Mouse (Mus musculus) cortical plate, adult 2 months (tissue): Measurements from ENCODE around the gene Spata5. TPM values are rescaled to one million over a fixed set of nuclear protein-coding genes. Genes with fewer than 3 reads are reported as not detected.

Experiments used
- H3K27ac ChIP-seq: fragments of 200-500 bp; 2 replicates; pipeline ENCODE4 v1.5.1; 2012; ENCODE audit warnings: low read length, control low read depth, inconsistent platforms; ENCODE audit not compliant: insufficient read depth
- H3K4me1 ChIP-seq: fragments of 200-500 bp; 2 replicates; pipeline ENCODE4 v1.6.1; 2011; ENCODE audit warnings: low read length; ENCODE audit not compliant: control insufficient read depth, insufficient read depth
- H3K4me3 ChIP-seq: fragments of 200-500 bp; 2 replicates; pipeline ENCODE4 v1.5.1; 2011; ENCODE audit warnings: mild to moderate bottlenecking, low read length, control low read depth; ENCODE audit not compliant: insufficient read depth
- CTCF ChIP-seq: fragments of 200-500 bp; IDR thresholded peaks from 2 replicates; pipeline ENCODE4 v1.5.1; 2011; ENCODE audit warnings: mild to moderate bottlenecking, control low read depth, low read length; ENCODE audit not compliant: insufficient read depth; ENCODE audit errors: extremely low read depth
- POLR2A ChIP-seq: fragments of 200-500 bp; IDR thresholded peaks from 2 replicates; pipeline ENCODE4 v1.6.1; 2011; ENCODE audit warnings: mild to moderate bottlenecking, low read length, control low read depth; ENCODE audit not compliant: insufficient read depth; ENCODE audit errors: extremely low read depth
- polyA plus RNA-seq: library from polyadenylated mRNA; depleted of rRNA; stranded (reverse); fragments of >200 nt; gene quantifications from 2 replicates; pipeline ENCODE4 v1.2.3, GENCODE M21; 2012

Spata5 gene
- polyA plus RNA-seq, 1 experiment: 6.4 TPM

GRCm38 (mm10) chr3:37546351-37546750 is 126.7 kb downstream of the Spata5 start:
- TF ChIP-seq CTCF (no peak), POLR2A (no peak)
- Histone ChIP-seq H3K27ac (no peak overlapping the region), H3K4me1 (no peaks in the 10 kb centered on the region), H3K4me3 (no peak overlapping the region)

DNA sequence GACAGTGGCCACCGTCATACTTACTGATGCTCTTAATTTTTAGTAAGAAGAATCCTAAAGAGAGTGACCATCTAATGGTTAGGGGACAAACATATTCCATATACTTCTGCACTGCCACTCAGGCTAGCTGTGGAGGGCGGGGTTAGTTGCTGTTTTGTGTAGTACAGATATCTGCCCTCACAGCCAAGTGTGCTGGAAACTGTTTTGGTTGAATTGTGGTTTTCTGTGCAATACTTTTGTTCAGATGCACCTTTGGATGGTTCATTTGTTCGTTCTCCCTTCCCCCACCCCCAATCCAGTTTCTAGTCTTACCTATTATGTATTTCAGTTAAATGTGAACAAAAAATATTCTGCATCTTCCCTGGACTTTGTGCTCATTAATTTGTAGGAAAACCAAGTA is 130.5 kb downstream of the Spata5 start:
- TF ChIP-seq CTCF: no peak
- TF ChIP-seq POLR2A: no peak
- Histone ChIP-seq H3K27ac (no peak overlapping the region), H3K4me1 (no peaks in the 10 kb centered on the region), H3K4me3 (no peak overlapping the region)

DNA sequence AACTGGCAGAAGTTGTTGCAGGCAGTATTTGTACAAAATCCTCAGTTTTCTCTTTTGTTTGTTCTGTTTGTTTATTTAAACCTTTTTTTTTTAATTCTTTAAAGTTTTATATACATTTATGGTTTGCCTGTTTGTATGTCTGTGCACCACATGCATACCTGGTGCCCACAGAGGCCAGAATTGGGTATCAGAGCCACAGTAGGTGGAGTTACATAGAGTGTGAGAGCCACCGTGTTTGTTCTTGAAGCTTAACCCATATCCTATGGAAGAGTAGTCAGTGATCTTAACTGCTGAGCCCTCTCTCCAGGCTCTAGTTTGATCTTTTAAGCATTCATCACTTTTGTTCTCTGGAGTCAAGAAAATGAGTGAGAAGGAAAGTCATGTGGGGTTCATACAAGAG is 130.9 kb downstream of the Spata5 start:
- Histone ChIP-seq H3K4me3 (no peak overlapping the region), H3K4me1 (no peaks in the 10 kb centered on the region), H3K27ac (no peak overlapping the region)
- TF ChIP-seq POLR2A (no peak), CTCF (no peak)

- TF ChIP-seq CTCF (no peak), POLR2A (no peak)
- H3K4me3 ChIP-seq: no peak overlapping the region
- H3K4me1 ChIP-seq: no peaks in the 10 kb centered on the region
- no peak overlapping the region for H3K27ac ChIP-seq
Measured at GRCm38 (mm10) chr3:37551486-37551885, 131.8 kb downstream of the Spata5 start.

DNA sequence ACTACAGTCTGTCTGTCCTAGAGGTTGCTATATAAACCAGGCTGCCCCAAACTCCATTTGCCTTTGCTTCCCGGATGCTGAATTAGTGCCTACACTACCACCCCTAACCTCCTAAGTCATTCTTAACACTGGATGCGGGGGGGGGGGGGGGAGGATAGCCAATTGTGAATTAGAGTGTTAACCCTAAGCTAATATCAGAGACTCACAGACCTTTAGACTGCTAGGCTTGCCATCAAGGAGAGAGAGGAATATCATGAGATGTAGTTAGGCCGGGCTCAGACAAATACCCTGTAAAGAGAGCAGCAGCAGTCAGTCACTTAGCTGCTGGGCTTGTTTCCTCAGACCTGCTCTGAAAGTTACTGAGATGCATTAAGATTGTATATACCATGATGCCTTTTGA is 132.5 kb downstream of the Spata5 start:
- Histone ChIP-seq H3K27ac (no peak overlapping the region), H3K4me1 (no peaks in the 10 kb centered on the region)
- TF ChIP-seq POLR2A (no peak), CTCF (no peak)

DNA sequence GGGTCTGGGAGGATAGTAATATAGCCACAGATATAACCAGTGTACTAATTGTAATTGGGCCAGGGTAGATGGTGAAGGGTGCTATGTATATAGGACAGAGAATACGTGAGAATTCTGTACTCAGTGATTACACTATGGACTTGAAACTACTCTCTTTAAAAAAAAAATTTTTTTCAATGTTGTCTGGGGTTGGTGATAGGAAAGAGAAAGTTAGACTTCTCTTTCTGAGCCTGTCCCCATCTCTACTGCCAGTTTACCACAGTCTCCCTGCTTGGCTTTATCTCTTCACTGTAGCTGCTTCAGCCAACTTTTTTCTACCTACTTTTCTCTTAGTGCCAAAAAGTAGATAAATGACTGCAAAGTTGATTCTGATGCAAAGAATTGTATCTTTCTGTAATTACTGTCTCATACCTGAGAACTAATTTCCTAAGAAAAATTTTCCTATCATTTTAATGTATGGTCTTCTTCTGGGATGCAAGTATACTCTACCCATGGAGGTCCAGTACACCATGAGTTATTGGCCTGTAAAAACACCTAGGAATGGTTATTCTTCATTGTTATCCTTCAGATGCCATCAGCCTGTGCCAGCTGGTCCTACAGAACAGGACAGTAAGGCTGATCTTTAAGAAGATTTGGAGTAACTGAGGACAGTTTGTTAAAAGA is 133.8 kb downstream of the Spata5 start:
- H3K4me3 ChIP-seq: no peak overlapping the region
- no peak overlapping the region for H3K27ac ChIP-seq
- no peak for TF ChIP-seq POLR2A
- no peak for TF ChIP-seq CTCF
- H3K4me1 ChIP-seq: no peaks in the 10 kb centered on the region

More for the DNA sequence above, 132.5 kb downstream of the Spata5 start:
- H3K4me3 ChIP-seq: no peak overlapping the region

- H3K4me1 ChIP-seq: no peaks in the 10 kb centered on the region
- H3K4me3 ChIP-seq: no peak overlapping the region
- H3K27ac ChIP-seq: no peak overlapping the region; the same call in 1 of the 2 replicates
- TF ChIP-seq POLR2A (no peak), CTCF (no peak)
Measured at GRCm38 (mm10) chr3:37556412-37557113, 136.9 kb downstream of the Spata5 start.

- H3K4me3 ChIP-seq: no peak overlapping the region
- no peaks in the 10 kb centered on the region for H3K4me1 ChIP-seq
- H3K27ac ChIP-seq: no peak overlapping the region
- no peak for TF ChIP-seq POLR2A
- TF ChIP-seq CTCF: no peak
Measured at GRCm38 (mm10) chr3:37557741-37558479, 138.2 kb downstream of the Spata5 start.

GRCm38 (mm10) chr3:37559339-37559738 is 139.6 kb downstream of the Spata5 start:
- H3K4me1 ChIP-seq: no peaks in the 10 kb centered on the region
- H3K27ac ChIP-seq: no peak overlapping the region
- TF ChIP-seq POLR2A (no peak), CTCF (no peak)
- H3K4me3 ChIP-seq: no peak overlapping the region

DNA sequence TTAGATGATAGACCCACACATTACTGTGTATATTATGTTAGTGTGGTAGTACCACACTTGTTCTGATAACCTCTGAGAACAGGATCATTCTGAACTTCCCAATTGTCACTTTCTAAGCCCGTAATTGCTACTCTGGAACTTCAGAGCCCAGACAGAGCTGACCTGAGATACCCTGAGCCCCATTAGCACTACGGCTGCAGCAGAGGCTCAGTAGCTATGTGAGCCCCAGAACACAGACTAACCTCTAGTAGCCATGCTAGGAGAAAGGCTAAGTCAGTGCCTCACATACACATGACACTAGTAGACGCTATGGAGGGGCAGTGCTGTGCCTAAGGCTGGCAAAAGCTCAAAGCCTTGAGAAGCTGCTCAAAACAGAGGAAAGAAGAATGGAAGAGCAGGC is 141.8 kb downstream of the Spata5 start:
- Histone ChIP-seq H3K4me3 (no peak overlapping the region), H3K4me1 (no peaks in the 10 kb centered on the region), H3K27ac (no peak overlapping the region)
- TF ChIP-seq CTCF (no peak), POLR2A (no peak)
